Mouse (Mus musculus) v-Abl transformed pro-B cells (cell line): ENCODE data around the gene Omg.

Experiments
- in situ Hi-C, 2 experiments: fragments of 400-800 bp; cut with MboI; formaldehyde crosslinking; loops; one replicate each; pipeline ENCODE4 v1.15.1; 2025; ENCODE audit not compliant: unreplicated experiment in 2 of 2

Omg gene

DNA sequence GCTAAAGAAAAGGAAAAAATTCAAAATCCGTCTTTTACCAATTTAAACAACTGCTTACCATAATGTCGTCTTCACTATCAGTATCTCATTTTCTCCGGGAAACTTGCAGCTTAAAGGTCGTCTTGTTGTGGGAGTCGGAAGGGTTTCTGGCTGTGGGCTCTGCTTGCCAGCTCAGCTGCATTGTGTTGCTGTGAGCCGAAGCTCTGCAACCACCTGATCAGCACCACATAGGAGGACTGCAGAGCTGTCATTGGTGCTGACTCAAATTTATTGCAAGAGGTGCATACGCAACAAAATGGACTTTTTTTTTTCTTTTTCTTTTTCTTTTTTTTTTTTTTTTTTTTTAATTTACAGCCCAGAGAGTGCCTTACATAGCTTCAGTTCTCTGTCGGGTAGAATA lies at the start of gene Omg:
Omg (minus strand) TSS at position 240 of the 400 bp plus-strand sequence.
- in situ Hi-C loops: loop anchor here in 1 of 2 experiments (25.0 kb wide), 1 partner anchor 1208 kb away; no protein-coding TSS in a partner anchor

DNA sequence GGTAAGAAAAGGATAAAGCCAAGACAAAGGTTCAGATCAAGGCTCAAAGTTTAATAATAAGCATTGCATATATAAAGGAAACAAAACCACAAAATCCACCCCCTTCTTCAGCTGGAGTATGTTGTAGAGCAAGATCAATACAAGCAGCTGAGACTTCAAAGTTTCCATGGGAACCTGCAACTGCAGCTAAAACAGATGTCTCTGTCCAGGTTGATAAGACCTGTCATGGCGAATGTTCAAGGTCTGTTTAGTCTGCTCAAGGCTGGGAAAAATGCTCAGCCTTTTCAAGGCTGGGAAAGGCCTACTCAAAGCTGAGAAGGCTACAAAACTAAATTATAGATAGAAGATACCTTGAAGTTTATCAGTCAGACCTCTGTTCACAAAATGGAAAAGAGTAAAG lies 48.7 kb upstream of the Omg start:
- in situ Hi-C loops: loop anchor here in 1 of 2 experiments (5.0 kb wide), 1 partner anchor 55 kb away; no protein-coding TSS in a partner anchor

DNA sequence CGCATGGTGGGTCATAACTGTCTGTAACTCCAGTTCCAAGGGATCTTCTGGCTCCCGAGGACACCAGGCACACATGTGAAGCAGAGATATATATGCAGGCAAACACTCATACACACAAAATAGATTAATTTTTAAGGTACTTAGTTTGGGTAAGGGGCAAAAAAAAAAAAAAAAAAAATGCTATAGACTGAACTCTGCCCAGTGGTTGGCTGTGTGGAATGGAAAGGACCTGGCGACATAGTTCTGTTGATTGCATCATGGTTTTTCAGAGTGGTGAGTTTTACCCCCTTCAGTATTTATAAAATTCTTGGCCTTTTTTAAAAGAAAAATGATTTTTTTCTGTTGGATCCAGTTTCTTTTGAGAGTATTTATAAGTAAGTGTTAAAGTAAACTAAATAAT lies 32.4 kb upstream of the Omg start:
- in situ Hi-C loops: no loop called here

DNA sequence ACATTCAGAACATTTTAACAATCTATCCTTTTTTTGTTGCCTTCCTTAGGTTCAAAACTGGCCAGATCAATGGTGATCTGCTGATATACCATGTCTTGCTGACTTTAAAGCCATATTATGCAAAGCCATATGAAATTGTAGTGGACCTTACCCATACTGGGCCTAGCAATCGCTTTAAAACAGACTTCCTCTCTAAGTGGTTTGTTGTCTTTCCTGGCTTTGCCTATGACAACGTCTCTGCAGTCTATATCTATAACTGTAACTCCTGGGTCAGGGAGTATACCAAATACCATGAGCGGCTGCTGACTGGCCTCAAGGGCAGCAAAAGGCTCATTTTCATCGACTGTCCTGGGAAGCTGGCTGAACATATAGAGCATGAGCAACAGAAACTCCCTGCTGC lies 31.7 kb upstream of the Omg start:
- in situ Hi-C loops: no loop called here

DNA sequence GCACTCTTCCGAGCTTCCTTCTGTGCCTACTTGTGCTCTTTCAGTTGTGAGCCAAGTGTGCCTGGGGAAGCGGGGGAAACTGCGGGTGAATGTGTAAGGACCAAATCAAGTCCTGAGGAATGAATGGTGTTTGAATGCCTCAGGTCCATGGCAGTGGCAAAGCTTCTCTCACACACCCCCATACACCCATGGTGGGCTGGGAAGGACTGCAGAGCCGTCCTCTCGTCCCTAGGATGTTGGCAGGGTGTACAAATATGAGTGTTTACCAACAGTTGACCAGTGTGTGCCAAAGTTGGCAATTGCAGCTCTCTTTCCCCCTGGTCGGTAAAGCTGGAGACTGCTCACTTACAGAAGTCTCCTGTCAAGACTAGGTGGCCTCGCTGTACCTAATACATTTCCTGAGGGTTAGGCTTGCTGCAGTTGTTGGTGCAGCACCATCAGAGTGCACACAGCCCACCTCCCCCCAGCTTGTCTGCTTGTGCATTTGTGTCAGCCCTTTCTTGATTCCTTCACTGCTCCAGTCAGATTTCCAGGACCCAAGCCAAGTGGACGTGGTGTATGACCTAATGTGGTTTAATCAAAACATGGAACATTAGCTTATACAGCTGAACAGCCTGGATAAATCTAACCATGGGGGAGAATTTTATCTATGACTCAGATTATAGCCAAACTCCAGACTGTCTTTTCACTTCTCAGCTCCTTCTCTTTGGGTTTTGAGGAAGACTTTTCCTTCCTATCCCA lies 30.2 kb upstream of the Omg start:
- in situ Hi-C loops: no loop called here

DNA sequence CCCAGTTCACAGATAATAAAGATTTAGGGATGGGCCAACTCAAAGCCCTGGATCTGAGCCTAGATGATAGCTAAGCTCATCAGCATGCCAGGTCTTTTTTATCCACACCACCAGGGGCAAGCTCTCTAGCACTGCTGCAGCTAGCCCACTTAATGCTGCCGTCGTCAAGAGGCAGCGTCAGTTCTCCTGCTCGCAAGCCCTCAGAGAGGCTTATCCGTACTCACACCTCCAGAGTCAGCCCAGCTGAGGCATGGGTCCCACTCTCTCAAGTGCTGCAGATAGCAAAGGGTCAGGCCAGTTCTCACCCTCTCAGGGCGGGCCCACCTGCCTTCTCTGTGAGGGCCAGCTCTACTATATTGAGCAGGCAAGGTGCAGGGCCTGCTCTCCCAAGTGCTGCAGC lies 29.4 kb upstream of the Omg start:
- in situ Hi-C loops: no loop called here

DNA sequence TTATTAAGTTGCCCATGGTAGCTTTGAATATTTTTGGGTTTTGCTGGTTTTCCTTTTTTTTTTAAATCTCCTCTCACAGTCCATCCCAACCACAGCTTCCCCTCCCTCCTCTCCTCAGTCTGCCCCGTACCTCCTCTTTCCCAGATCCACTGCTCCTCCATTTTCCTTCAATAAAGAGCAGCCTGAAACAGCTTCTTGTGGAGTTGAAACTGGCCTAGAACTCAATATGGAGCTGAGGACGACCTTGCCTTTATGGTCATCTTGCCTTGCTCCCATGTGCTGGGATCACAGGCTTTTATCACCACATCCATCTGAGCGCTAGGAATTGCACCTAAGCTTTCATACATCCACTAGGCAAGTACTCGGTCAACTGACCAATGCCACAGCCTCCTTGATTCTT lies 27.6 kb upstream of the Omg start:
- in situ Hi-C loops: no loop called here

DNA sequence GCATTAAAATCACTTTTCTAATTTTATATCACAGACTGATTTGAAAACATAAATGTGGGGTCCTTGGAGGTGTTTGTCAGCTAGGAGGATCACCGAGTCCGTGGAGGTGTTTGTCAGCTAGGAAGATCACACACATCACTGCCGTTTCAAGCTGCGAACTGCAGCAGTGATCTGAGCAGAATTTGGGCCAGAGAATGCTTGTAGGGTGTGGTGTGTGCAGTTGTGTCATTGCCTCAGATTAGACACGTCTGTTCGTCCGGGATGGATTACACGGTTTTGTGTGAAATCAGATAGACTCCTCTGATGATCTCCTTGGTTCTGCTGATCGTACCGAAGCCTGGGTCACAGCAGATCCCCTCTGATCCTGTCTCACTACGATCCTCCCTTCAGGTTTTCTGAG lies 26.9 kb upstream of the Omg start:
- in situ Hi-C loops: no loop called here

DNA sequence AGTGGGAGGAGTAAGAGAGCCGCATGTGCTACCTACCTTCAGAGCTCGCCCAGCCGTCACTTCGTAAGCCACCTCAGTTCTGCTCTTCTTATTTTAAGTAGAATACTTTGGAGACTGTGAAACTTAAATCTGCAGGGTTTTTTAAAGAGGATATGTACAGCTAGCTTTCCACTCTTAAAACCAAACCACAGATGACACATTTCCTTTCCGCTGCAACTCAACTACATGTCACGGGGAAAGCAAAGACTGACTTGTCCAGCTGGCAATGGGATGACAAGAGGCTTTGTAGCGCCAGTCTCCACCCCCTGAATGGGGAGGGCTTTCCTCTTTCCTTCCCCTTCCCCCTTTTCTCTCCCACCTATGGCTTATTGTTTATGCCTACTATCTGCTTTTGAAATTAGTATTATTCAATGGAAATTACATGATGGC lies 26.5 kb upstream of the Omg start, which contains the start of the genes Evi2 and Evi2a:
Evi2 (minus strand) TSS at position 257 of the 429 bp plus-strand sequence.
Evi2a (minus strand) TSS at position 277 of the 429 bp plus-strand sequence.
- in situ Hi-C loops: no loop called here

DNA sequence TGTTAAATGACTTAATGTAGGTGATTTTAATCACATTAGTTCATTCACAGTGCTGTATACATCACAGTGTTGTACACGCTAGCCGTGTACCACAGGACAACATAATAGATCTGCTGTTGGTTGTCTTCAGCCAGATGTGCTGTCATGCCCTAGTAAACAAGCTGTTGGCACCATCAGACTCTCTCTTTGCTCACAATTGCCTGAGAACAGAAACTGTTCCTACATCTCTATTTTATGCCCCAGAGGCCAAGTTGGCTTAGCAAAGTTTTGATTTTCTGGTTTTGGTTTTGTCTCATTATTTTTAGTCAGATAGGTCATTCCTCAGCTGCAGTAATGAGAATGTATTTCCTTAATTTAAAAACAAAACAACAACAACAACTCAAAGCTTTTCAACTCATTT lies 25.9 kb upstream of the Omg start:
- in situ Hi-C loops: loop anchor here in 1 of 2 experiments (10.0 kb wide), 1 partner anchor 545 kb away; no protein-coding TSS in a partner anchor

DNA sequence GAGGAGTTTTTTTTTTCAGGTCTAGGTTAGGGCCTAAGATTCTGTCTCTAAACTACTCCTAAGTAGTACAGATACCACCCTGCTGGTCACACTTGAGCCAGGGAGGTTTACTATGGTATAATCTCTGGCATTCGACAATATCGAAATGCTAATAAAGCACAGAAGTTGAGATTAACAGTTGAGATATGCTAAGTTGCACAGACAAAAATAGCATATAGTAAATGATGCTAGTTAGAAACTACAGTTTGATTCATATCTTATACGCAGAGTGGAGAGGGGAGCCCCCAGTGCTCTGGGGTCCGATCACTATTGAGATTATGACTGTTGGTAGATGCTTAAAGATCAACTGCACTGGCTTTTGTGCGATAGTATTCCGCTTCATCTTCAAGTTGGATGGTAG lies 25.3 kb upstream of the Omg start:
- in situ Hi-C loops: loop anchor here in 1 of 2 experiments (10.0 kb wide), 1 partner anchor 546 kb away; no protein-coding TSS in a partner anchor

DNA sequence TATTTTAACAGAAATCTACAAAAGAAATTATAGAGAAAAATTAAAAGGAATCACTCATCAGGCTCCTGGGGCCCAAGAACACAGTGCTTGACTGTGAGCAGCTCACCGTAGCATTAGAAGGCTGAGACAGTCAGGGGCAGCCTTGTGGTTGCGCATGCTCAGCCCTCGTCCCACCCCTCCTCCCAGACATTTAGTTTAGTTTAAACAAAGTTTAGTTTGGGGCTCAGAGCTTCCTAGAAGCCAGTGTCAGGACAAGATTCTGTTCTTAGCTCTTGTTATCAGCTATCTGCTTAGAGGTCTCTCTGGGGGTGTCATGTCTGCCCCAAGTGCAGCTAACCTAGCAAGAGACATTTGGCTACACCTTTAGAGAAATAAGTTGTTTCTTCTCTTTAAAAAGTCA lies 24.7 kb upstream of the Omg start:
- in situ Hi-C loops: loop anchor here in 1 of 2 experiments (10.0 kb wide), 1 partner anchor 546 kb away; no protein-coding TSS in a partner anchor

DNA sequence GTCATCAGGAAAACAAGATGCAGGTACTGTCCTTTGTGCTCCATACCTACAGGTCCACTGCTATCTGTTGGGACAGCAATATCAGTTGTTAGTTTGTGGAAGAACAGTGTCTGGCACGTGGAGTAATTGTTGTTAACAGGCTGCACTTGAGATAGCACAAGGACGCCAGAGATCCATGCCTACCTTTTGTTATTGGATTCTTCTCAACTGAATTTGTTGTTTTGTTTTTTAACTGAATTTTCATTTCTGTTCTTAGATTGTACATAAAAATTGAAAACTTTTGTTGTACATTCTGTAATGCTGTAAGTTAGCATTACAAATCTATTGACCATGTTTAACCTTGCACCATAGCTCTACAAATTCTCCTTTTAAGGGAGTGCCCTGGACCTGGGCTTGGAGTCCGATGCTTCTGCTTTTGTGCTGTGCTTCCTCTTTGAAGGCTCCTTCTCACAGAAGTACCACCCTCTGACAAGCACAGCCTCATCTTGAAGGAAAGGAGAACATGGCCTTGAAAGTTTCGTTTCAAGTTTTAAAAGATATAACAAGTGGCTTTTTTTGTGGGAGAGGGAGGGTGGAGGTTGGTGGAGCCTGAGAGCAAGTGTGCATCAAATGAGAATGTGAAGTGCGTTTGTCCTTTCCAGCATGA lies 24.0 kb upstream of the Omg start:
- in situ Hi-C loops: loop anchor here in 1 of 2 experiments (10.0 kb wide), 1 partner anchor 547 kb away; no protein-coding TSS in a partner anchor

DNA sequence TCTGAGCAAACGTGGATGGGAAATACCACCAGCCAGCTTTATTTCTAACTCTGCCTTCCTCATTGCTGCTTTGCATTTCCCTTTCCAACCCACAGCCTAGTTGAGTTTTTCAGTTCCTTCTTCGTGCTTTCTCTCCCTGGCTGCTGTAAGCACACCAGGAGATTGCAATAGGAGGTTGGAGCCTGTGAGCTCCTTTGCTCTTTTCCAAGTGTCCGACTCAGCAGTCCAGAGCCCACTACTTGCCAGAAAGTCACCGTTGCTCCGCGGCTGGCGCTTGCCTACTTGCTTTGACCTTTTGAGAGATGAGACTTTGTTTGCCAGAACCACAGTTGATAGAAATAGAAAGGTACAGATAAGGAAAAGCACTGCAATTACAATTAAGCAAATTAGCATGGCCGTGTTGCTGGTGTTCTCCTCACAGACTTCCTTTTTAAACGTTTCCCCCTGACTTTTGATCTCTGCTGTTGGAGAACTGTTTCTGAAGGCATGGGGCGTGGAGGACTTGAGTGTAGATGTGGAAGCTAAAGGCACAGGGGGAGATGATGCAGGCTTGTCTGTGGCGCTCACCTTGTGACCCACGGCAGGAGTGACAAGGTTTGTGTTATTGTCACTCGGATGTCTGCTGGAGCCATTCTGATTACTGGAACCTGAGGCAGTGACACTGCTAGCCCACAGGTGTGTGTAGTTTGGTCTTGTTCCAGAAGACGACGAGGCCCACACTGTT lies 23.3 kb upstream of the Omg start:
- in situ Hi-C loops: loop anchor here in 1 of 2 experiments (10.0 kb wide), 1 partner anchor 548 kb away; no protein-coding TSS in a partner anchor

DNA sequence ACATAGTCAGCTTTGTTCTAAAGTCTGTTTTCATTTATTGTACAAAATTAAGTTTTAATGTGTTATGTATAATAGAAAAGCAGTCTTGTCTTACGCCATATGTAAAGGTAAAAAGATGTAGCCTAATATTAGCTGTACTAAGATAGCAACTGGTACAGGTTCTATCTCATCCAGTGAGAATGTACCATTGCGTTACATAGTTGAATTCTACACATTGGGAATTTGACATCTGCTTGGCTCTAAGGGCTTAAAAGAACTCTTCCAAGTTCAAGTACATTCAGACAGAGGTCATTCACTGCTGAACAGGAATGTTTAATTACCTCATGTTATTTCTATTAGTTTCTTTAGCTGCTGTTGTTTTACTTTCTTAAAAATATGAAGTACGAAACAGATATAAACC lies 22.7 kb upstream of the Omg start:
- in situ Hi-C loops: loop anchor here in 1 of 2 experiments (10.0 kb wide), 1 partner anchor 548 kb away; no protein-coding TSS in a partner anchor

DNA sequence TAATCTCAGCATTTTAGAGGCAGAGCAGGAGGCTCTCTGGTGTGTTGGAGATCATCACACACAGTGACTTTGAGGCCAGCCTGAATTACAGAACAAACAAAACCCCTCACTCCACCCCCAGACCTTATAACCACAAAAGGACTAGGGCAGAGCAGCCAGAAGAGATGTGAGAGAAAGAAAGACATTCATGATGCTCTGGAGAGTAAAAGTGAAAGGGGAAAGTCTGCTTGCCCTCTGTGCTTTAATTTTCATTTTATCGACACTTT lies 20.4 kb upstream of the Omg start:
- in situ Hi-C loops: loop anchor here in 1 of 2 experiments (5.0 to 25.0 kb wide), 3 partner anchors 527 to 1188 kb away; no protein-coding TSS in a partner anchor

DNA sequence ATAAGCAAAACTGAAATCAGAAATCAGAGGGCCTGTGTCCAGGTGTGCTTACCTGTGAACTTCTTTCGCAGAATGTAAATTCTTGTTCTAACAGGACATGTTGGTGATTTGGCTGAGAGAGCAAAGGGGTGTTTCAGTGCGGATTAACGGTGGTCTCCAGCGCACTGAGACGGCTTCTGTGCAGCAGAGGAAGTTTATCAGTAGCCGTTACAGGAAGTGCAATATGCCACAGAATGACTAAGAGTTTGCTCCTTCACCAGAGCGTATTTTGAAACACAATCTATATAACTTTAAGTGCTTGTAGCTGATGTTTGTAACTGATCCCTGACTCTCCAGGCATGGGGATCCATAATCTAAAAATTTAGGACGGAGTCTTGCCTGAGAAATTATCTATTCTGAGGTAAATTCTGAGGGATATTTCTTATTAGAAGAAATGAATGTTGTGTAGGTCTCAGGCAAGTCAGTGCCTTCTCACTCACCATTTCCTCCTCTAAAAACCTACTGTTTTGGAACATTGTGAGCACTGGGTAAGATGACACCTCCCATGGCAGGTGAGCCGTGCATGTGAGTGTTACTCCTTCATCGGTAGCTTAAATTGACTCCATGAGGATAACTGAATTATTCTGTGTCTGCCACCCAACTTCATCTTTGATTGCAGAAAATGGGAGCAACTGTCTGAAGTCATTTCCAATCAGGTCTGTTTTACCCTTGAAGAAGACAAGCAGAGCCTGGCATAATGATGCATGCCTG lies 19.9 kb upstream of the Omg start, which contains the start of gene Evi2b:
Evi2b (minus strand) TSS at position 203 of the 750 bp plus-strand sequence.
- in situ Hi-C loops: loop anchor here in 1 of 2 experiments (5.0 to 25.0 kb wide), 3 partner anchors 526 to 1189 kb away; no protein-coding TSS in a partner anchor

DNA sequence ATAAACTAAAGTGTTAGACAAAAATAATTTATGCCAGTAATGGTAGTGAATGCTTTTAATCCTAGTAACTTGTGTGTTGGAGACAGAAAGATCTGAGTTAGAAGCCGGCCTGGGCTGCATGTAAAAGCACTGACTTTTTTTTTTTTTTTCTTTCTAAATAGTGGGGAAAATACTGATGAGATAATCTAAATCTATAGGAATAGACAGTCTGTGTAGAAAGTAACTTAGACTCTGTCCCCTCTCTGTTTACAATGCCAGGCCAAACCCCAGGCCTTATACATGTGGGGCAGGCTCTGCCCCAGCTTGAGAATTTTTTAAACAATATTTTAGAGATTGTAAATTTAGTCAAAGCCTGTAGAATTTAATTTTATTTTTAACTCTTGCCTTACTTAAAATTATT lies 19.1 kb upstream of the Omg start:
- in situ Hi-C loops: loop anchor here in 1 of 2 experiments (5.0 to 25.0 kb wide), 3 partner anchors 526 to 1189 kb away; no protein-coding TSS in a partner anchor

DNA sequence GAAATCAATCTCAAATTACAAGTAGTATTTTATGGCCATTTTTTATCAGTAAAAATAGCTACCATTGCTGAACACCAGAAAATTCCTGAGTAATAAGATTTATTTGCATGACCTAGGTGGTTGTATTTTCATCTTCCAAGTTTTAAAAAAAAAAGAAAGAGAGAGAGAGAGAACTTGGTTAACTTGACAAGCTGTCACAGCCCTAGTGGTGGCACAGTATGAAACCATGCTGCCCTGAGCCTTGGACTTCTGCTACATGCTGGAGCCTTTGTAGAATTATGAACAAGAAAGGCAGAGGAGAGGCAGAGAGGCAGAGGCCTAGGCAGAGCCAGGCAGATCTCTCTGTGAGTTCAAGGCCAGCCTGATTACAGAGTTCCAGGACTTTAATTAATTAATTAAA lies 18.0 kb upstream of the Omg start:
- in situ Hi-C loops: loop anchor here in 1 of 2 experiments (5.0 to 25.0 kb wide), 3 partner anchors 525 to 1190 kb away; no protein-coding TSS in a partner anchor

DNA sequence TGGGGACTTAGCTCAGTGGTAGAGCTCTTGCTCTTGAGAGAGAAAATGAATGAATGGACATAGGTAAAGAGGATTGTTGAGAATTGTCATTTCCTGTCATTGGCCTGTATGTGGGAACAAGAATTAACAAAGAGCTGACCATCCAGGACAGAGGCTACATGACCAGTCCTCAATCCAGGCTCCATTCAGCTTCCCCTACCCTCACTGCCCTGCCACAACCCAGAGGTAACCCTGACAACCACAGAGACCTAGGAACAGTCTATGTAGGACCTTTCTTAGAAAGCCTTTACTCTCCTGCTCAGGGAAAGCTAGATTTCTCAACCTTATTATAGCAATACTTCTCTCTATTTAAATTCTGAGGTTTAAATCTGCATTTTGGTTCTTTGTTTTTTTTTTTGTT lies 16.9 kb upstream of the Omg start:
- in situ Hi-C loops: loop anchor here in 1 of 2 experiments (5.0 to 25.0 kb wide), 3 partner anchors 523 to 1192 kb away; no protein-coding TSS in a partner anchor
